ENCODE assay signal across 8 mouse cellular contexts in the genomic region with DNA sequence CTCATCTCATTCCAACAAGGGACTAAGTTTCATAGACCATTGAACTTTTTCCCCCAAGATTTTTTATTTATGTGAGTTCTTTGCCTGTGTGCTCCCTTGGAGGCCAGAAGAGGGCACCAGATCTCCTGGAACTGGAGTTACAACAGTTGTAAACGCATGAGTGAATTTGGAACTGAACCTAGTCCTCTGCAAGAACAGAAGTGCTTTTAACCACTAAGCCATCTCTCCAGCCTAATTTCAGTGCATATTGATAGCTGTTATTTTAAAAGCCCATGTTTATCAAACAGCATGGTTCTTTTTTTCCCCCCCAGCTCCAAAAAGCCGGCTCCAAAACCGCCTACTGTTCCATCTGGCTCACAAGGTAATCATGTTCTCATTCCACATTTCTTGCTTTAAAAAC. TPM values are rescaled to one million over a fixed set of nuclear protein-coding genes. Genes with fewer than 3 reads are reported as not detected.
DNase-seq lines count a peak whose midpoint lies in the region; ATAC-seq lines count a peak whose summit lies in the region.
"Had no signal": no experiment of that assay in that cellular context is flagged by ENCODE, and none has a peak within 500 bp of the region (broad histone marks: within the 10 kb centered on the region; RNA-seq: fewer than 3 reads in every experiment).

No protein-coding gene starts in this region.

- no peak for ATAC-seq in kidney, embryonic 15.5 days (replicated peaks; ENCODE audit: low FRiP score)

- H3K9me3 ChIP-seq in kidney, embryonic 15.5 days (replicated peaks), result no peaks in the 10 kb centered on the region
- H3K9me3 ChIP-seq: heart, embryonic 15.5 days had no signal

- 88% methylated on average over 3 of the region's 3 CpGs for WGBS in kidney, embryonic 15.5 days

- DNase-seq in kidney, adult 9 months, result peak; percentile 65
- peak; percentile 26 for DNase-seq in Muller cell, postnatal 12 days (ENCODE audit: inconsistent ontology term)
- DNase-seq in cerebellum, postnatal 10 days, result peak; percentile 31 to 45
- DNase-seq in layer of hippocampus, adult 8-10 months (ENCODE audit: low spot score in 2 of 2), result peak; percentile 47 to 59
- DNase-seq in right cerebral cortex, adult 18-20 months, result peak; percentile 27
- DNase-seq in urinary bladder, adult 18-20 months (ENCODE audit: low spot score in 2 of 2), result no peak

- H3K27ac ChIP-seq in kidney, embryonic 15.5 days, result no peak overlapping the region
- H3K27ac ChIP-seq: heart, embryonic 15.5 days had no signal

- H3K4me3 ChIP-seq in kidney, embryonic 15.5 days (replicated peaks), result no peak overlapping the region
- H3K4me3 ChIP-seq: heart, embryonic 15.5 days had no signal

- H3K9ac ChIP-seq in kidney, embryonic 15.5 days, result no peak overlapping the region
- H3K9ac ChIP-seq: heart, embryonic 15.5 days had no signal

- H3K36me3 ChIP-seq in kidney, embryonic 15.5 days, result peaks cover 39% of the 10 kb centered on the region
- H3K36me3 ChIP-seq: heart, embryonic 15.5 days had no signal

- no peak overlapping the region for H3K4me2 ChIP-seq in kidney, embryonic 15.5 days
- H3K4me2 ChIP-seq: heart, embryonic 15.5 days had no signal

- H3K4me1 ChIP-seq in kidney, embryonic 15.5 days, result no peaks in the 10 kb centered on the region
- H3K4me1 ChIP-seq: heart, embryonic 15.5 days had no signal

- H3K27me3 ChIP-seq in kidney, embryonic 15.5 days, result no peaks in the 10 kb centered on the region
- H3K27me3 ChIP-seq: heart, embryonic 15.5 days had no signal

RNA-seq across cellular contexts. Expression of a gene that starts 8.4 kb away (rescaled TPM):
- 9.4 and 10.0 TPM in 2 replicates for polyA plus RNA-seq in kidney, embryonic 15.5 days (2015; fragmentation: Nextera tagmentation; extraction: Ambion mirVana)
- total RNA-seq in layer of hippocampus, adult 8-10 months (2022), result 10 to 100 TPM; 11.5 to 14.4 (median 13.5) TPM

RNA-seq across cellular contexts. Expression of a gene that starts 35.3 kb away (rescaled TPM):
- polyA plus RNA-seq in kidney, embryonic 15.5 days (2015; fragmentation: Nextera tagmentation; extraction: Ambion mirVana), result 4.6 and 5.1 TPM in 2 replicates
- 10 to 100 TPM in 2 of 4 experiments, 1 to 10 TPM in 2; 5.0 to 12.5 (median 7.5) TPM for total RNA-seq in layer of hippocampus, adult 8-10 months (2022)

RNA-seq across cellular contexts. Expression of a gene that starts 44.1 kb away (rescaled TPM):
- polyA plus RNA-seq in kidney, embryonic 15.5 days (2015; fragmentation: Nextera tagmentation; extraction: Ambion mirVana), result 14.9 and 15.3 TPM in 2 replicates
- 10 to 100 TPM; 49.4 to 59.6 (median 53.8) TPM for total RNA-seq in layer of hippocampus, adult 8-10 months (2022)

Comparison
In these comparisons a context has a peak if more than half of its experiments do, and no peak if none do; other contexts are left out.
1. DNase-seq: peak in kidney, adult 9 months (single experiment), Muller cell, postnatal 12 days (single experiment), cerebellum, postnatal 10 days (2 of 2), layer of hippocampus, adult 8-10 months (2 of 2) and right cerebral cortex, adult 18-20 months (single experiment); none in urinary bladder, adult 18-20 months (0 of 2).